Mouse (Mus musculus): ENCODE measurements around the gene Nudt8.

Gene Nudt8

DNA sequence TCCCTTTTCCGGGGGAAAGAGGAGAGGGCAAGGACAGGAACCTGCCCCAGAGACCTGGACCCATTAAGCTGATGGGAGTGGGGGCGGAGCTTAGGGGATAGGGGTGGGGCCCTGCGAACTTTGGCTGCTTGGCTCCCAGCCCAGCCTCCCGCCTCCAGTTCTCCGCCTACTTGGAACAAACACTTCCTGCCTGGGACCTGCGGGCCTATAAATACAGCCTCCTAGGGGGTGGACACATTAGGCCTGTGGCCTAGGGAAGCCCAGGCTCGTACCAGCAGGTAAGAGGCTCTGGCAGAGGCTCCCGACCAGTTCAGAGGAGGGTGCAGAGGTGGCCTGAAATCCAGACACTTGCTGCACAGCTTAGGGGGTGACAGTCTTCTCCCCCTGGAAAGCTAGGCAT, 14.0 kb upstream of the Nudt8 start, which contains the start of gene Acy3:
TSS of gene Acy3 (plus strand) at position 237 of the 400 bp plus-strand sequence.
- peak in 1 of 2 experiments; percentile 55 for DNase-seq (ENCODE audit: low spot score in 2 of 2)

DNA sequence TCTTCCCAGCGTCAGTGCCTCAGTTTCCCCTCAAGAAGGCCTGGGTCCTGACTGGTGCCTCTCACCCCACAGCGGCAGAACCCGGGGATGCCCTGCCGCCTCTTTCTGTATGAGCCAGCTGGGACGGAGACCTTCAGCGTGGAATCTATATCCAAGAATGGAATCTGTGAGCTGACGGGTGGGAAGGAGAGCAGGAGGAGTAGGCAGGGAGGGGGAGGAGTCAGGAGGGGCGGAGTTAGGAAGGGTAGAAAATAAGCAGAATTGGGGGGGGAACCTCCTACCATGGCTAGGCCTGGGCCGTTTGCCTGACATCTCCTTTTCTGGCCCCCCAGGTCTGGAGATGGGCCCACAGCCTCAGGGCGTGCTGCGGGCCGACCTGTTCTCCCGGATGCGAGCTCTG, 12.3 kb upstream of the Nudt8 start:
- no peak for DNase-seq (ENCODE audit: low spot score in 2 of 2)

DNA sequence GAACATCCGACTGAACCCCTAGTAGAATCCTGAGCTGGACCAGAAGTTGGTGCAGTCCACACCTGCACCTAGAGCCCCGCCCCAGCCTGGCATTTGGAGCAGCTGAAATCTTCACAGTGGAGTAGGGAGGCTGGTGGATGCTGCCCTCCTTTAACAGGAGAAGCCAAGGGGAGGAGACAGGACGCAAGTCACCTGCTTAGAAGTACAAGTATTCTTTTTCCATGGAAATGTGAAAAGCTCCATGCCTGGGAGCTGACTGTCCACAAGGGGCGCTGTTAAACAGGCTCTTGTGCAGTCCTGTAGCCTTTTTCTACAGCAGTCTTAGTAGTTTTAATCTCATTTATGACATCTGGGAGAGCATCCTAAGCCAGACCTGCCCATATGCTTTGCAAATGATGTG, 11.6 kb upstream of the Nudt8 start:
- DNase-seq (ENCODE audit: low spot score in 2 of 2): no peak

DNA sequence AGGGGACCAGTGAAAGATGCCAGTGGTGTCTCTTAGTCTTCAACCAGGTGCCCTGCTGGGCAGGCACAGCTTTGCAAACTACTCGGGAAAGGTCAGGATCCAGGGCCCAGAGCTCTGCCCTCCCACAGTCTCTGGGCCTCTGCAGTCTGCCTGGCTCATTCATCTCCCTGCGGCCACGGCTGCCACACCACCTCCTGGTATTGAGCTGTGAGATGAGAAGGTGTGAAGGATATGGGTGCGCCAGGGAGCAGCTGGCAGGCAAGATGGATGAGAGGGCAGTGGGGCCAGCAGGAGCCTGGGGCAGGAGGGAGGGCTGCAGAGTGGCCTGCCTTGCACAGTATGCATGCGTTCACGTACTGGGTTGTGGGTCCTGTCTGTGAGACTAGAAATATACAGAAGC, 9.6 kb upstream of the Nudt8 start:
- DNase-seq (ENCODE audit: low spot score in 2 of 2): no peak

DNA sequence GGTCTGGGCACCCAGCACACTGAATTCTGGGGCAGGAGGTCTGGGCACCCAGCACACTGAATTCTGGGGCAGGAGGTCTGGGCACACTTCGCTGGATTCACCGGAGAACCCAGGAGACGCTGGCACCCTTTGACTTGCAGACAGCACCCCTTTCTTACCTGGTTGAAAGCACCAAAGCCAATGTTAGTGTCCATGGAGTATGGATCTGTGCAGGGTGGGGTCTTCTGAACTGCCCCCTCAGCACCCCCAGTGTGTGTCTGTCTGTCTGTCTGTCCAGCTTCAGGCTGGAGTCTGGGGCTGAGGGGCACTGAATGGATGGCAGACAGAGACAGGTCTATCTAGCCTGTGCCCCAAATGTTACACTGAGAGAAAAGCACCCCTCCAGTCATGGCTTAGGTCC, 8.8 kb upstream of the Nudt8 start:
- DNase-seq (ENCODE audit: low spot score in 2 of 2): no peak

DNA sequence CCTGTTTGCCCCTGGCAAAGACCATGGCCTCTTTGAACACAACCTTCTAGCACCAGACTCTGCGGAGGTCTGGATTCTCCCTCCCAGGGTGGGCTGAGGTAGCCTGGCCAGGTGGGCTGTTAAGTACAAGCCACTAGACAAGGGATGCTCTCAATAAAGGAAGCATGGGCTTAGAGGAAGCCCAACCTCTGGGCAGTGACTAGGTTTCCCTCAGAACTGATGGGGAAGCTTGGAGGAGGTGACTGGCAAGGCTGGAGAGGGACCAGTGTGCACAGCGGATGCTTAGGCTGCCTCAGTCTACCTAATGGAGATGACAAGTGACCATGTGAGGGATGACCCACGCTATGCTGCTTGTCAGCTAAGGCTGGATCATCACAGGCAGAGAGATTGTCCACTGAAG, 8.4 kb upstream of the Nudt8 start:
- no peak for DNase-seq (ENCODE audit: low spot score in 2 of 2)

DNA sequence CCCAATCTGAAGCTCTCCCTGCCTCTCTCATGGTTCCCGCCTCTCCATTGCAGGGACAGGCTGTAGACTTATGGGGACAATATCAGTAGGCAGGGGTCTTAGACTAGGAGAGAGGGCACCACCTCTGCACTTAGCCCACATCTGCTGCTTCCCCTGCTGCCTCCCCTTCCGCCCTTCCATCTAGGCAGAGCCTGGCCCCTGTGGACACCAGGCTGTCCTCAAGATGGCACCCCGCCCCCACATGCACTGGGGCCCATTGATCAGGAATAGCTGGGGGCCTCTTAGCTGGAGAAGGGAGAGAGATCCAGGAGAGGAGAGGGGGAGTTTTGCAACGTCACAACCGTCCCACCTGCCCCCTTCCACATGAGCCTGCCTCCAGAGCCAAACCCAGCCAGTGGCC, 8.0 kb upstream of the Nudt8 start, which contains the start of gene Tbx10:
TSS of gene Tbx10 (plus strand) at position 337 of the 400 bp plus-strand sequence.
- no peak for DNase-seq (ENCODE audit: low spot score in 2 of 2)

DNA sequence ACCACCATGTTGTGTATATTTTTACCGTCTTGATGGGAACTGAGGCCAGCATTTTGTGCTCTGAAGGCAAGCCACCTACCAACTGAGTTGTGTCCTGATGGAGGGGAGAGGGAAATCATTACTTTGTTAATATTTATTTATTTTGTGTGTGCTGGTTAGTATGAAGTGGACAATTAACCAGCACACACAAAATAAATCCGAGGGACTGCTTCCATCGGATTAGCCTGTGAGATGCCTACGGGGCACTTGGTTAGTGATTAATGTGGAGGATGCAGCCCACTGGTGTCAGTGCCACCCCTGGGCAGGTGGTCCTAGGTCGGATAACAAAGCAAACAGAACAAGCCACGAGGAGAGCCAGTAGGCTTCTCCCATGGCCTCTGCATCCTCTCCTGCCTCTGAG, 5.4 kb upstream of the Nudt8 start:
- DNase-seq (ENCODE audit: low spot score in 2 of 2): no peak

DNA sequence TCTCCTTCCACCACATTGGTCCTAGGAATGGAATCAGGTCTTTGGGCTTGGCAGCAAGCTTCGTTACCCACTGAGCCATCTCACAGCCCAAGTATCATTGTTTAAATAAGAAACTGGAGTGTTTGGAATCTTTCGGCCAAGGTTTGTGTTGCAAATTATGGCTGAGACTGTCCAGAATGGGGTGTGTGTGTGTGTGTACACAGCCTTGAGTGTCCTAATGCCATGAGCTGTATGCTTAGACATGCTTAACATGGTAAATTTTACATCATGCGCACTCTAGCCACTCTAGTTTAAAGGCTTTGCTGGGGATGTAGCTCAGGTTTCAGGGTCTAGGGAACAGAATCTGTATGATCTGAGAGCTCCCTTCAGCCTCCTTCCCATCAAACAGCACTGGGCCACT, 4.9 kb upstream of the Nudt8 start:
- no peak for DNase-seq (ENCODE audit: low spot score in 2 of 2)

DNA sequence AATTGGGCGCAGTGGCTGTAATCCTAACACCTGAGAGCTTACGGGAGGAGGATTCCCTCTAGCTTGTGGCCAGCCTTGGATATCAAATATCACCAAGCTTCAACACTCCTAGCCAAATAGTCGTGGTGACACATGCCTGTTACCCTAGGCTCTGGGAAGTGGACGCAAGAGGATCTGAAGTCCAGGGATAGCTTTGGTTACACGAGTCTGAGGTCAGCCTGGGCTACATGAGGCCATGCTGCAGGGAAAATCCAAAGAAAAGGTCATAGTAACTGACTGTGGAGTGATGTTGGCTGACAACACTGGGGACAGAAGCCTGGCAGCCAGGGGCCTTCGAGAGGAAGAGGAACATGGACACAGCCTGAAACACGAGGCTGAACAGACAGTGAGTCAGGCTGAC, 4.3 kb upstream of the Nudt8 start:
- DNase-seq (ENCODE audit: low spot score in 2 of 2): no peak

DNA sequence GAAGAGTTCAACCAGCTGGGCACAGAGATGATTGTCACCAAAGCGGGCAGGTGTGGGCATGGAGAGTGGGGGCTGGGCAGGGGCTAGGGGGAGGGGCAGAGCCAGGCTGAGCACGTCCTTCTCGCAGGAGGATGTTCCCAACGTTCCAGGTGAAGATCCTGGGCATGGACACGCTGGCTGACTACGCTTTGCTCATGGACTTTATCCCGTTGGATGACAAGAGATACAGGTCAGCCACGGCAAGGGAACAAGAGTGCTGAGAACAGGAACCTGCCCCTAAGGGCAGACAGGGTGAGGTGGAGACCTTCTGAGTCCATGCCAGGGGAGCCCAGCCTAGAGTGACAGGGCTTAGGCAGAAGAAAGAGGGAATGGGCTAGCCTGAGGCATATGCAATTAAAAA, 3.6 kb upstream of the Nudt8 start:
- DNase-seq (ENCODE audit: low spot score in 2 of 2): no peak

DNA sequence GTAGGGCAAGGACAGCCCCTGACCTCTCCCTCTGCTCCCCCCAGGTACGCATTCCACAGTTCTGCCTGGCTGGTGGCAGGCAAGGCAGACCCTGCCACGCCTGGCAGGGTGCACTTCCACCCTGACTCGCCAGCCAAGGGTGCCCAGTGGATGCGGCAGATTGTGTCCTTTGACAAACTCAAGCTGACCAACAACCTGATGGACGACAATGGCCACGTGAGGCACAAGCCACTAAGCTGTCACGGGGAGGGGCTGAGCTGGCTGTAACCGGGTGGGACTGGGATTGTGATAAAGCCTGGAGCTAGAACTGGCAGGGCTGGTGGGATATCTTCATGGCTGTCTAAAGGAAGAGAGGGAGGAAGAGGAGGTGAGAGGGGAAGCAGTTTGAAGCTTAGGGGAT, 3.1 kb upstream of the Nudt8 start:
- no peak for DNase-seq (ENCODE audit: low spot score in 2 of 2)

DNA sequence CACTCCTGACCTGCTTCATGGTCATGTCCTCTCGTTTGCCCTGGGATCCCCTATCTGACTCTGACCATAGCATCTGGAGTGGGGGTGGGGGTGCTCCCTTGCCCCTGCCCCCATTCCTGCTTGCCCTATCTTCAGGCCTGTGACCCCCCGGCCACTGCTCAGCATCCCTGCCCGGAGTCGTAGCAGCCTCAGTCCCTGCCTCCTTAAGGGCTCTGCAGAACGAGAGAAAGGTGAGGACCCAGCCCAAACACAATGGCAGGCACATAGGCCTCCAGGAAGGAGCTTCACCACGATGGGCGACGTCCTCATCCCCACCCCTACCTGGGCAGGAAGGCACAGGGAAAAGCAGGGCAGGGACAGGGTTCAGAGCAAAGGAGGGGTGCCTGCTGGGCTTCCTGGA, 2.0 kb upstream of the Nudt8 start:
- no peak for DNase-seq (ENCODE audit: low spot score in 2 of 2)

DNA sequence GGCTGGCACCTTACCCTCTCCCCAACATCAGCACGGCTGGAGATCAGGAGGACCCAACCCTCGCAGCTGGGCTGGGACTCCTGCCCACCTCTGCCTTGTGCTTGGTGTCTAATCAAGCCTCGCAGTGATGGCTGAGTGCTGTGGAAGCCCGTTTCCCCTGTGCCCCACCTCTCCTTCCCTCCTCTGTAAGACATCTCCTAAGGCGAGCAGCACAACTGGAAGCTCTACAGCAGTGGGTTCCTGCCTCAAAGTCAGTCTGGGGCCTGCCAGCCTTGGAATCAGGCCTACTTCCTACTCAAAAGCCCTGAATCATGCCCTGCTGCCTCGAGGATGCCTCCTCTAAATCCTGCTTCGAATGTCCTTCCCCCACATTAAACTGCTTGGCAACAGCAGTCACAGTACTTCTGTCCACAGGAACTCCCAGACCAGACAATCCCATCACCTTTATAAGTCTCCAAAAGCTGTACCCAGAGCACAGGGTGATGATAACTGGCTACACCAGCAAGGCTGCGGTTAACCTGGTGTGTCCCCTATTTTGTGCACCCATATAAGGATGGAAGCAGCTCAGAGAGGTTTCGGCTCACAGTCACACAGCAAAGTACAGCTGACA, 1.2 kb upstream of the Nudt8 start:
- DNase-seq (ENCODE audit: low spot score in 2 of 2): no peak

DNA sequence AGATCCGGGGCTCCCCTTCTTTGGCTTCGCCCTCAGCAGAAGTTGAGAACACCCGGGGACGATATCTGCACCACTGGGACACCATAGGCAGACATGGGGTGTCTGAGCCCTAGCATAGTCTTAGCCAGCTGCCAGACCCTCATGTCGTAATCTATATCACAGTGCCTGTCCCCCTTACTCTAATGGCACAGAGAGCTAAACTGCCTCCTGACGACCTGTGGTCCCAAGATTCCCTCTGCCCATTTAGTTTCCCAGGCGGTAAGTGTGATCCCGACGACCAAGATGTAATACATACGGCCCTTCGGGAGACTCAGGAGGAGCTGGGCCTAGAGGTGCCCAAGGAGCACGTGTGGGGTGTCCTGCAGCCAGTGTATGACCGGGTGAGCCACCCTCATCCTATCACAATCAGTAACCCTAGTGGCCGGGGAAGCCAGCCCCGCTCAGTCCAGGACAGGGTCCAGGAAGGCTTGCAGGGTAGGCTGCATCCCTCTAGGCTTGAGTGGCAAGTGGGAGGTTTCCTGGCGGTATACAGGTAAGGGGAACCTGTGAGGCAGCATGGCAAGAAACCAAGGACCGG, 657 bp downstream of the Nudt8 start:
- no peak for DNase-seq (ENCODE audit: low spot score in 2 of 2)

DNA sequence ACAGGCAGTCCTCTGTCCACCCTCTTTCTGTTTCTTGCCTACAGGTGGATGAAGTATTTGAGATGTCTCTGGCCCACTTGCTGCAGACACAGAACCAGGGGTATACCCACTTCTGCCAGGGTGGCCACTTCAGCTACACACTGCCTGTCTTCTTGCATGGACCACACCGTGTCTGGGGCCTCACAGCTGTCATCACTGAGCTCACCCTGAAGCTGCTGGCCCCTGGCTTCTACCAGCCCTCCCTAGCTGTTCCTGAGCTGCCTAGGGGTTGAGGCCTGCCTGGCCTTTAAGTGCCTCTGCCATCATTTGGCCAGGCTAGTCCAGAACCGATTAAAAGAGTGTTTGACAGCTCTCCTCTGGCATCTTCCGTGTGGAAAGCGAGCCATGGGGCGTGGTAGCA, 1.4 kb downstream of the Nudt8 start:
- no peak for DNase-seq (ENCODE audit: low spot score in 2 of 2)

DNA sequence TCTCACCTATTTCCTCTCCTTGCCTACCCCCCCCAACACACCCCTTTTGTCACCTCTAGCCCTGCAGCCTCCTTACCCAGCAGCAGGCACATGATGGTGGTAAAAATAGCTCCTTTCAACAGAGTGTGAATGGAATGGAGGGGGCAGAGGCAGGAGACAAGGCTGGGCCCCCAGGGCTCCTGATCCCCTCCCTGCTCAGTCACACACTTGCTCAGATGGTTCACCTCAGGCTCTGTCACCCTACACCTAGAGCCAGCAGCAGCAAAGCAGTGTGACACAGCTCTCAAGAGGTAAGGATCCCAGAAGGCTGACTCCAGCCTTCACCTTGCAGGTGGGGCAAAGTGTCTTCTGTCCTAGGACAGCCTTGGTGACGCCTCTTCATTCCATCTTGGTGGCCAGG, 2.7 kb downstream of the Nudt8 start, which contains the start of gene Doc2g:
TSS of gene Doc2g (plus strand) at position 202 of the 400 bp plus-strand sequence.
- DNase-seq (ENCODE audit: low spot score in 2 of 2): no peak

DNA sequence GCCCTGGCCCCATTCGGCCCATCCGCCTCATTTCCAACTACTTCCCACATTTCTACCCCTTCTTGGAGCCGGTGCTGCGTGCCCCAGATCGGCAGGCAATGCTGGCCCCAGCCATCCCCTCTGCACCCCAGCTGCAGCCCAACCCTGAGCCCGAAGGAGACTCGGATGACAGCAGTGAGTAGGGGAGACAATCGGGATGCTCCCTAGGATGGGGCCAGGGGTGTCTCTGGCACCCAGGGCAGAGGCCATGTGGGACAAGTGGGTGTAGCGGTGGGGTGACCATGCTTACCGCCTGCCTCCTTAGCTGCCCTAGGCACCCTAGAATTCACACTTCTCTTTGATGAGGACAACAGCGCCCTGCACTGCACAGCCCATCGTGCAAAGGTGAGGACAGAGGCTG, 3.3 kb downstream of the Nudt8 start:
- DNase-seq (ENCODE audit: low spot score in 2 of 2): no peak

DNA sequence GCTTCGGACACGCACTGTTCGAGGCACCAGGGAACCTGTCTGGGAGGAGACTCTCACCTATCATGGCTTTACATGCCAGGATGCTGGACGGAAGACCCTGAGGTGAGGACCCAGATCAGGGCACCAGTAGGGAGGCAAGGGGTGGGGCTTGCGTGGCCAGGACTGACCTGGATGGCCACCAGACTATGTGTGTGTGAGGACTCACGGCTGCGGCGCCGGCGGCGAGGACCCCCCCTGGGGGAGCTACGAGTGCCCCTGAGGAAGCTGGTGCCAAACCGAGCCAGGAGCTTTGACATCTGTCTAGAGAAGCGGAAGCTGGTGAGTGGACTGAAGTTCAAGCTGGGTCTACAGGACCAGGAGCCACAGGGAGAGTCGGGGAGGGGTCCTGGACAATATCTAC, 4.0 kb downstream of the Nudt8 start:
- DNase-seq (ENCODE audit: low spot score in 2 of 2): no peak

DNA sequence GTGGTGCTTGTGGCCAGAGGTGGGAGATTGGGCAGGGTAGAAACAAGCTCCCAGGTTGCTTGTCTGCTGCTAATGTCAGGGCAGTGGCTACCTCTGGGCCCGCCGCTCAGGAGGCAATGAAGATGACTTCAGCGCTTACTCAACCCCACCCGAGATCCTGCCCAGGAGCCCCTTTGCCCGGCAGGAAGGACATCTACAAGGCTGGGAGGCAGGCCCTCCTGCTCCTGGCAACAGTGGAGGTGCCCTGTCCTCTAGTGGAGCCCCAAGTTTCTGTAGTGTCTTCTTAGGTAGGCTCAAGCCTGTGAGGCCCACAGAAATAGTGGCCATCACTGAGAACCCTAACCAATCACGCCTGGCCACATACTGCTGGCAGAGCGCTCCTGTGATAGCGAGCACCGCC, 4.7 kb downstream of the Nudt8 start:
- no peak for DNase-seq (ENCODE audit: low spot score in 2 of 2)

DNA sequence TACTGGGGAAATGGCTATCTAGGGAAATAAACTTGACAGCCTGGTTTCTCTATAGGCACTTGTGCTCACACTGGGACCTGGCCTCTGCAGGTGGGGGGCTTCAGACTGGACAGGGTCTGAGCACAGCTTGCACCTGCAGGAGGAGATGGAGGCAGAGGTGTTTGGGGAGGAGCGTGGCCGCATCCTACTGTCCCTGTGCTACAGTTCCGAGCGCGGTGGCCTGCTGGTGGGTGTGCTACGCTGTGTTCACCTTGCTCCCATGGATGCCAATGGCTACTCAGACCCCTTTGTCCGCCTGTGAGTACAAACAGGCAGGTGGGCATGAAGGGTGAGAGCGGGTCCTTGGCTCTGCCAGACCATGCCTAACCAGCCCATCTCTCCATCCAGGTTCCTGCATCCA, 5.6 kb downstream of the Nudt8 start:
- DNase-seq (ENCODE audit: low spot score in 2 of 2): no peak

DNA sequence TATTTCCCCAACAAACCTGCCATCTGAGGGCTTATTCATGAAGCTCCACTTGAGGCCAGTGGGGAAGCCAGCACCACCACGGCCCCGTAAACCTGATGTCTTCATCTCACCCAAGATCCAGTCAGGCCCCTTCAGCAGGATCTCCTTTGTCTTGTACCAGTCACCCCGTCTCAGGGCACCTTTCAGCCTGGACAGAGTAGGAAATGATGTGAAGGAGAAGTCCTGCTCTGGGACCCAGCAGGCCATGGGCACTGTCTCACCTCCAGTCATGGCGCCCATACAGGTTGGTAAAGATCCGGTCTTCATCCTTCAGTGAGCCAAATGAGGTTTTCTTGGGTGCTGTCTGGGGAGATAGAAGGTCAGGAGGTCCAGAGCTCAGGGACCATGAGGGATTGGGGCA, 10.7 kb downstream of the Nudt8 start:
- DNase-seq (ENCODE audit: low spot score in 2 of 2): no peak

DNA sequence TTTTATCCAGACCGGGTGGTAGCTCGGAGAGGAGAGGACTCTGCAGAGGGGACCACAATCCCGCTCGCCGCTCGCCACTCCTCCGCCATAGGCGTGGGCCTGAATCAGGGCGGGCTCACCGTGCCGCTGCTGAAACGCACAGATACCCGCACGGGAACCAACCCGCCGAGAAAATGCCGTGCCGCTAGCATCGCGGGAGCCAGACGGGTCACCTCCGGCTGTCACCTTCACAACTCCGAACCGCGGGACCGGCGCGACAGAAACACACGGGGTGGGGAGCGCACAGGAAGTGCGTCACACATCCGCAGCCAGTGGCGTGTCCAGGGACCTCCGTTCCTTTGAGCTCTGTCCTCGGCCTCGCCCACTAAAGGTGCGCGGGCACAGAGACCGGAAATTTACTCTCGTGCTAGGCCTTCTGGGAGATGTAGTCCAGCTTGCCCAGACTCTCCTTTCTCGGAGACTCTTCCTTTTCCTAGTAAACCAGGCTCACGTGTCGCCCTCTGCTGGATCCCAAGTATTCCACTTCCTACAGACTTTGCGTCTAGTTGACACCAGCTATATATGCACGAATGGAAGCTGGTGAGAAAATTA, 12.1 kb downstream of the Nudt8 start, which contains the start of gene Ndufv1:
TSS of gene Ndufv1 (minus strand) at position 375 of the 591 bp plus-strand sequence.
- DNase-seq (ENCODE audit: low spot score in 2 of 2): peak; percentile 98 to 99

All from right cerebral cortex, postnatal 10 days (tissue).